Mouse (Mus musculus) neural tube, embryonic 12.5 days (tissue): ENCODE results near the gene Lipa. TPM values are rescaled to one million over a fixed set of nuclear protein-coding genes. Genes with fewer than 3 reads are reported as not detected.

Experiments used
- ATAC-seq: fragments of 200-750 bp; cut with Nextera tagmentation; 2 replicates; pipeline ENCODE4 v1.8.0; 2017; ENCODE audit warnings: low read depth, mild to moderate bottlenecking, moderate TSS enrichment, moderate library complexity; ENCODE audit not compliant: low FRiP score
- H3K27ac ChIP-seq: fragments of 300-500 bp; sonication (generic); 2 replicates; pipeline ENCODE4 v1.5.1; 2016
- H3K27me3 ChIP-seq: fragments of 300-500 bp; sonication (generic); replicated peaks from 2 replicates; pipeline ENCODE4 v1.6.1; 2016; ENCODE audit warnings: mild to moderate bottlenecking
- H3K36me3 ChIP-seq: fragments of 300-500 bp; sonication (generic); 2 replicates; pipeline ENCODE4 v1.6.1; 2016; ENCODE audit warnings: mild to moderate bottlenecking
- H3K4me1 ChIP-seq: fragments of 300-500 bp; sonication (generic); 2 replicates; pipeline ENCODE4 v1.6.1; 2016
- H3K4me2 ChIP-seq: fragments of 300-500 bp; sonication (generic); replicated peaks from 2 replicates; pipeline ENCODE4 v1.6.1; 2016; ENCODE audit warnings: mild to moderate bottlenecking
- H3K4me3 ChIP-seq: fragments of 300-500 bp; sonication (generic); 2 replicates; pipeline ENCODE4 v1.5.1; 2016
- H3K9ac ChIP-seq: fragments of 300-500 bp; sonication (generic); 2 replicates; pipeline ENCODE4 v1.6.1; 2016; ENCODE audit warnings: mild to moderate bottlenecking
- H3K9me3 ChIP-seq: fragments of 300-500 bp; sonication (generic); 2 replicates; pipeline ENCODE4 v1.6.1; 2016; ENCODE audit warnings: mild to moderate bottlenecking
- WGBS: fragments of 180-500 bp; shearing (Covaris S2); methylation state at CpG from one replicate; pipeline ENCODE4 v1.1.7; 2016; 5-methylcytosine and 5-hydroxymethylcytosine counted together
- polyA plus RNA-seq: library from polyadenylated mRNA; unstranded; fragments of >200 nt; fragmentation: Nextera tagmentation; extraction: Ambion mirVana; gene quantifications from 2 replicates; pipeline ENCODE4 v1.2.1, GENCODE M21; 2016

Gene Lipa
- polyA plus RNA-seq, 1 experiment from 2014 or later = 23.9 TPM

GRCm38 (mm10) chr19:34444785-34445184, 82.5 kb downstream of the Lipa start:
- no peak overlapping the region for H3K4me3 ChIP-seq
- no peak overlapping the region for H3K4me2 ChIP-seq
- 87% methylated on average over 3 of the region's 3 CpGs for WGBS
- no peak overlapping the region for H3K9ac ChIP-seq
- no peaks in the 10 kb centered on the region for H3K27me3 ChIP-seq
- H3K4me1 ChIP-seq = no peaks in the 10 kb centered on the region
- ATAC-seq = no peak
- H3K9me3 ChIP-seq = no peaks in the 10 kb centered on the region
- no peaks in the 10 kb centered on the region for H3K36me3 ChIP-seq
- no peak overlapping the region for H3K27ac ChIP-seq

Other genes starting within 250 kb of the Lipa start
- gene Fas, start 236.8 kb downstream of the Lipa start, polyA plus RNA-seq = 0.24 and 0.75 TPM in 2 replicates
- gene Ch25h, start 52.3 kb downstream of the Lipa start, polyA plus RNA-seq = 1.6 and 2.1 TPM in 2 replicates
- 3.5 and 4.5 TPM in 2 replicates for gene Ifit2, start 23.2 kb upstream of the Lipa start, polyA plus RNA-seq
- gene Ifit3, start 56.1 kb upstream of the Lipa start, polyA plus RNA-seq = 0.18 and 0.23 TPM in 2 replicates
- gene Ifit1bl1, start 74.5 kb upstream of the Lipa start, polyA plus RNA-seq = 0.25 and 0.50 TPM in 2 replicates
- 0.09 TPM in 1 of 2 replicates, not detected in the other for gene Ifit3b, start 80.5 kb upstream of the Lipa start, polyA plus RNA-seq
- gene Ifit1bl2, start 113.3 kb upstream of the Lipa start, polyA plus RNA-seq = 0.22 TPM in 1 of 2 replicates, not detected in the other
- gene Ifit1, start 113.4 kb upstream of the Lipa start, polyA plus RNA-seq = 0.08 and 0.18 TPM in 2 replicates
- gene Slc16a12, start 219.8 kb upstream of the Lipa start, polyA plus RNA-seq = 2.1 and 2.4 TPM in 2 replicates